Mouse (Mus musculus) heart, adult 11 months (tissue): ENCODE data around the gene Pofut2.

ENCODE experiments used
- DNase-seq: peaks from one replicate; pipeline ENCODE4 v3.0.0; 2022

Gene Pofut2

DNA sequence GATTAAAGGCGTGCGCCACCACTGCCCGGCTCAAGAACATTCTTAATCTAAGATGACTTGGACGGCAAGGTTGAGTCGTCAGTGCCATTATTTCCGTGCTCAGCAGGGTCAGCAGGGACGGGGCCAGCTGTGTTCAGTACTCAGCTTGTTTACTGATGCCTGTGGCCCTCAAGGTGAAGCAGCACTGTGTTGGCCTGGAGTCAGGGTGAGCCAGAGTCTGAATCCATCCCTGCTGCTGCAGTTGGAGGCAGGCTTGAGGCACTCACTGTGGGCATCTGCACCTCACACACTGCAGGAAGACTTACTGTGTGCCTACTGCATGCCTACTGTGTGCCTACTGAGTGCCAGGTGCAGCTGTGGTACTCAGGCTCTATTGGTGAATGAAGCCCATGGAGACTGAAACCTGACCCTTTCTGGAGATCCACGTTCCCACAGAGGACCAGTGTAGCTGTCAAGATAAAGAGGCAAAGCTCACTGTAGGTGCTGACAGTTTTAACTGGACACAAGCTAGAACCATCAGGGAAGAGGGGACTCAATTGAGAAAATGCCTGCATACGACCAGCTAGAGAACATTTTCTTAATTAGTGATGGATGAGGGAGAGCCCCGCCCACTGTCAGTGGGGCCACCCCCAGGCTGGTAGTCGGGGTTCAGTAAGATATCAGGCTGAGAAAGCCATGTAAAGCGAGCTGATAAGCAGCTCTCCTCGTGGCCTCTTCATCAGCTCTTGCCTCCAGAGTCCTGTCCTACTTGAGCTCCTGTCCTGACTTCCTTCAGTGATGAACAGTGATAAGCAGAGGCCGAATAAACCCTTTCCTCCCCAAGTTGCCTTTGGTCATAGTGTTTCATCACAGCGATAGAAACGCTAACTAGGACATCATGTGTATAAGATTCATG, 26.9 kb upstream of the Pofut2 start:
- no peak for DNase-seq

DNA sequence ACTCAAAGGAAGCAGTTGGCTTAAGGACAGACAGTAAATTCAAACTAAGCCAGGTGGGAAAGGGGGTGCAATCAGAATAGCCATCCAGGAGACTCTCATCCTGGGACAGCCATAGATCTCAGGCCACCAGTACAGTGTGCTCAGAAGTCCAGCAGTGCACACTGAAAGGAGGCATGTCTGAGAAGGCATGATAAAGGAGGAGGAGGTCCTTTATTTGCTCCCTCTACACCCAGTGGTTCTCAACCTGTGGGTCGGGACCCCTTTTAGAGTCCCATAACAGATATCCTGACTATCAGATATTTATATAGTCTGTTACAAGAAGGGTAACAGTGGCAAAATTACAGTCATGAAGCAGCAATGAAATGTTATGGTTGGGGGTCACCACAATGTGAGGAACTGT, 25.8 kb upstream of the Pofut2 start:
- no peak for DNase-seq

DNA sequence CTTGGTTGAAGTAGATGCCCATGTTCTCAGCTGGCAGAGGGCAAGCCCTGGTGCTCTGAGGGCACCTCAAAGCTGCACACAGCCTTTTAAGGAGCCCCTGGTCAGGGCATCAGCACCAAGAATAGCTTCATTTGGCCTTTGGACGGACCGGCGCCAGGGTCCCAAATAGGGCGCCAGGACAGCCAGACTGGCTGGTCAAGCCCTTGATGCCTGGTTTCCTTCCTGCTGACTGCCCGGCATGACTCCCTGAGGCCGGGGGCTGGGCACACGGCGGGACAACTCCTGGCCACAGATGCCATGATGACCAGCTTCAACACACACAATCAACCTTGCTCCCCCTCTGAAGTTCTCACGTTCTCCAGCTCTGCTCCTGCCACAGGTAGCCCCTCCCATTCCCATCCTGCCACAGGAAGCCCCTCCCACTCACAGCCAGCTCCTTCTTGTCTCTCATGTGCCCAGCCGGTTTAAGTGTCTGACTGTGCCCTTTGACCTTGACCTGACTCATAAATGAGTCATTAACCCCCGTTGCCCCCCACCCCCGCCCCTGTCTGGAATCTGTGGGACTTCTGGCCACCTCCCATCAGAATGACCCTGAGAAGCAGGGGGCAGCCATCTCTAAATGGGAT, 23.9 kb upstream of the Pofut2 start:
- DNase-seq = peak; percentile 90

DNA sequence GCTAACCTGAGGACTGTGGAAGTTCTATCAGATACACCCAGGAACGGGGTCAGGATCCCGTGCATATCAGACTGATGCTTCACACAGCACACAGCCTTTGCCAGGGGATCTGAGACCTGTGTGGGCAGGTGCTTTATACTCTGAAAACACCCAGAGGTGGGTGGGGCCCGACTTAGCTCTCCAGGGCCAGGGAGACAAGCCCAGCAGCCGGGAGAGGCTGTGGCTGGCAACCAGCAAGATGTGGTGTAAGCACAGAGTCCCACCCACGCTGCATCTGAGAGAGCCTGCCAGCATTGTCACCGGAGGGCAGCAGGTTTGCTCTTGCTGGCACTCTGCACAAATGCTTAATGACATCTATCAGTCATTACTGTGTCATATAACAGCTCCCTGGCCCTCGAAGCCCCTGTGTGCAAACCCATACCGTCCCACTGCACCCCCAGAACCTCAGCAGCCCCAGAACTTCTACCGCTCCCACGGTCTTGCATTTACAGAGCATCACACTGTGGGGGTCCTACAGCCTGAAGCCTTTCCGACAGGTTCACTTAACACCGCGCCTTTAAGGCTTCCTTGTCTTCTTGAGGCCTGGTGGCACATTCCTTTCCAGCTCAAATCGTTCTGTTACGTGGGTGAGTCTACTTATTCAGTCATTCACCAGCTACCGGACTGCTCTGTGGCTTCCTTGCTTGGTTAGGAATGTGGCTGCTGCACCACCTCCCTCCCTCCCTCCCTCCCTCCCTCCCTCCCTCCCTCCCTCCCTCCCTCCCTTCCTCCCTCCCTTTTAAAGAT, 21.0 kb upstream of the Pofut2 start:
- no peak for DNase-seq

DNA sequence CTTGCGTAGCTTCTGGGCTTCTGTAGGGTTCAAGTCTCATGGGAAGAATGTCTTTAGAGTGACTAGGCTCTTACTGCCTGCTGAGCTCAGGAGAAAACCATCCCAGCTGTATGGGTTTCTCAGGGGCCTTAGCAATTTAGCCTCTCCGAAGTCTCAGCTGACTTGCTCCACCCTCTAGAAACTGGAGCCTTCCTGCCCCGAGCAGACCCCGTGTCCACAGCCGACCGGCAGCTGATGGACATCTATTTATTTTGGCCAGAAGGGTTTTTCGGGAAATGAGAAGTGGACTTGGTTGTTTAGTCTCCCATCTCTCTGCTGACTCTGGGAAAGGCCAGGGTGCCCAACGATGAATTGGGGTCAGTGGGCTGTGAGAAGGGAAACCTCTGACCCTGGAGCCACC, 18.3 kb upstream of the Pofut2 start:
- peak; percentile 92 for DNase-seq

DNA sequence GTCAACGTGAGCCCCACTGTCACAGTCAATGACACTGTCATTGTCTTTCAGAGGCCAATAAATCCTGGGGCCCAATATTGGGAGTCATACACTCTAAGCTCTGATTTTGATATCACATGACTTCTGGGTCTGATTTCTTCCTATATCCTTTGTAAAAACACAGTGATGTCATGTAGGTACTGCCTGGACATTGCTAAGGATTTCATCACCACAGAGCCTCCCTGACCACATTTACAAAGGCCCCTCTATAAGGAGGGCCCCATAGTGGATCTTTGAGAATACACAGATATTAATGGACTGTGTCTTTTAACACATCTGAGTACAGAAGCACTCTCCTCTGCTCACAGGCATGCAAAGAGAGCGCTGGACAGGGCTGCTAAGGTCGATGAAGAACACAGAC, 16.6 kb upstream of the Pofut2 start:
- no peak for DNase-seq

DNA sequence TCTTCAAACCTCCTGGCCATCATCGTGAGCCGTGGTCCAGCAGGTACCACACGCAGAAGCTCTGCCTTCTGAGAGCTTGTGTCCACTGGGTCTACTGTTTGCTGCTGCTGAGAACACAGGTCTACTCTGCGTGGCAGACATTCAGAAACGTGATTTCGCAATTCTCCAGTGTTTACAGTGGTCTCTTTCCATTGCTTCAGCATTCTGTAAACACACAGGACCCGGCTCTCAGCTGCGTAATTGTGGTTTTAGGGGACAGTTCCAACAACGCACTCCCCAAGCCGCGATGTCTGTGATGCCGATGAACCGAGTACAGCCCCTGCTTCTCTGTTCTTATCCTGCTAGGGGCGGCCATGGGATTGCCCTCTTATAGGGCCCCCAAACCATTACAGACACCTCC, 16.1 kb upstream of the Pofut2 start:
- DNase-seq = peak; percentile 89

DNA sequence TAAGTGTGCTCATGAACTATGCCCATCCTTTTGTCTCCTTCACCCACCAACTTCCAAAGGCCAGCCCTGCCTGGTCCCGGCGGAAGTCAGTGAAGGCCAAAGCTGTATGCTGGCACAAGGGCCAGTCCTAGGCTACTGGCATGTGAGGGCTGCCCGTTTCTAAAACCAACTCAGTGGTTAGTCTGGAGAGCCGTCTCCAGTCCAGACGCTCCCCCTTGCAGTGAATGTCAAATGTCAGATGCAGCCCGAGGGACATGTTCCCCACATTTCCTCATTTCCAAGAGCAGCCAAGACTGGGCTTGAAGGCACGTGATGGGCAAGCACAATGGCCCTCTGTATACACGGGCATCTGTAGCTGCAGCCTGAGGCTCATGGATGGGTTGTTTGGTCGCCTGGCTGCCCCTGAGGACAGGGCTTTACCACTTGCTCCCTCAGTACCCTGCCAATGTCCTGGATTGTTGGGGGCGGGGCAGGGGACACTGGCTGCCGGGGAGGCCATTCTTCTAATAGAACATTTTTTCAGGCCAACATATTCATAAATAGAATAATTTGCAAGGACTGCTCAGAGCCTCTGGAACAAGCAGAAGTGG, 15.4 kb upstream of the Pofut2 start:
- DNase-seq = peak; percentile 94

DNA sequence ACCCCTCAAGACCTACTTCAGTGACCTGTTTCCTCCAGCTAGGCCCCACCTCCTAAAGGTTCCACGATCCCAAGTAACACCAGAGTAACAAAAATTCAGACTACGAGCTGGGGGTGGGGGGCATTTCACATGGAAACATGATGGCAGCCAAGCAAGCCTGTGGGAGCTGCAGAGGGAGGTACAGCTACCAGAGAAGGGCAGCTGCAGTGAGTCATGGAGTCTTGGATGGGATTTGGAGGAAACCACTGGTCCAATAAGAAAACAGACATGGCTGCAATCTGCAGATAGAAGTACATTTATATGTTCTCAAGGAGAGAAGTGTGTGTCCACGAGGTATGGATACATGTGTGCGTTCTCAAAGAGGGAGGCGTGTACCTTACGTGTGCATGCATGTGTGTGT, 14.2 kb upstream of the Pofut2 start:
- DNase-seq = no peak

DNA sequence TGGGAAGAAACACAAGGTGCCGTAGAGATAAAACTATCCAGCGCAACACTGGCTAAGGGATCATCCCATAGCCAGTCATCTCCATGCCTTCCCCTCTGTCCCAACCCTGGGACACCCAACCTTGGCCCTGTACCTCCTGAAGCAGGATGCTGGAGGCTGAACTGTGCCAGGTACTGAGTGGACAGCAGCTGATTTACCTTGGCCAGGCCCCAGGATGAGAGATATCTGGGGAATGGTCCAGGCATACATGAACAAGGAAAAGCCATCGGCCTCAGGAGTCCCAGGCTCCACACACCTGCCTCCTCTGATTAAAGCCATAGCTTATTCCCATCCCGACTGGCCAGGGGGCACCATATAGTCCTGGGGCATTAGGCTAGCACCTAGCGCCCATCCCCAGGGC, 12.0 kb upstream of the Pofut2 start:
- DNase-seq = no peak

DNA sequence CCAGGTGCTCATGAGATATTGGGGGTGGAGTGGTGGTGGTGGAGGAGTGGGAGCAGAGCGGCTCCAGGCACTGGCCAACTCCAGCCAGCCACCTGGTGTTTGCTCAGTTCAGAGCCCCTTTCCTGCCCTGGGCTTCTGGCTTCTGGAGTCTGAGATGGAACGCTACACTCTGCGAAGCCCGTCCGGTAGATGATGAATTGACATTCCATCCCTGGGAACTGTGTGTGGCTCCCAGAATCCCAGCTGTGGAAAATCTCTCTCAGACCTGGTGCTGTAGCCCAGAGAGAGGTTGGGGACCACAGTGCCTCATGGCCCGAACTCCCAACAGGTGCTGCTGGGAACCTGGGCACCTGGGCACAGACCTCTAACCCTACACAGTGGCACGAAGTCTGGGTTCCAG, 11.3 kb upstream of the Pofut2 start:
- DNase-seq = peak; percentile 80

DNA sequence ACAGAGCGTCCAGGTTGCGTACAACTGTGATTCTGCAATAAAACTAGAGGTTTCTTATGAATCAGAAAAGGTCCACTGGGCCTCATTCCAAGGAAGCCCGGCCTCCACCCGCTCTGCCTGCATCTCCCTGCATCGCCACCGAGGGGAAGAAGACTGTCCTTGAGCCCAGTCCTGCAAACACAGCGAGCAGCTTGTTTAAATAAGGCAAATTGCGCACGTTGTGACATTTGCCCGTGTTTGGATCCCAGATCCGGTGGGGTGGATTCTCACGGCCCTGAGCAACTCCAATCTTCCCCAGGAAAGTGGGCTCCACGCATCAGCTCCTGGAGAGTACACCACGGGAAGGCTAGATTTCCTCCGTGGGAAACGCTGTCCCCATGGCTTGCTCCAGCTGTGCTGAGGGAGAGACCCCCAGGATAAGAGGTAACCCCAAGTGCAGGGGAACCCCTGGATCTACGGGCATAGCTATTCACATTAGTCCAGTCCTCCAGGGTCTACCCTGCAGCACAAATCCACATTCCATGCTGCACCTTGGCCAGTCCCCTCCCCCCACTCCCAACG, 7.7 kb upstream of the Pofut2 start:
- peak; percentile 91 for DNase-seq

DNA sequence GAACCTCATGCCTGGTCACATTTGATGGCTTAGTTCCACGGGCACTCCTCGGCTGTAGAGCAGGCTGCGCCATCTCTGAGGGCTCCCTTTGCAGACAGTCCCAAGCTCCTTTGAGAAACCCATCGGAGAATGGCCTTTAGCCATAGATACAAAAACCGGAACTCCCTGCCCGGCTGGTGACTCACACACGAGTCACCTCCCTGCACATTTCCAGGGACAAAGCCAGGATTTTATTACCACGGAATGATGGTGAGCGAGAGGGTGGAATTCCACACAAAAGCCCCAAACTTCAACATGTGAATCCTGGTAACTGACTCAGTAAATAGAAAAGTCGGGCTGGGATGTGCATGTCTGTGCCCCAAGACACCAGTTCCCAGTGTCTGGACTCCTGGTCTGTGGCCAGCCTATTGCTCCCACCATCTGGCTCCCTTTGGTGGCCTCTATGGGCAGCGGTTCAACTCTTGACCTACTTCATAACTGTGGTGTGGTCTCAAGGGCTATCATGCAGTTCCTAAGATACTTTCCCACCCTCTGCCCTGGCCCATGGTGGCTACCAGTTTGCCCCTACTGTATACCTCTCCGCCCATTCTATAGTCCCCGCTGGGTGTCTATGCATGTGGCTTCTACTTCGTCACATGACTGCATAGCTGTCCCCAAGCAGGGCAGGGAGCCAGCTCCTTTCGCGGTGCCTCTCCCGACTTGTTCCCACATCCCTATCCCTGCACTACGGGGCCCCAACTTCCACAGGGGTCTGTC, 7.1 kb upstream of the Pofut2 start:
- DNase-seq = peak; percentile 97

DNA sequence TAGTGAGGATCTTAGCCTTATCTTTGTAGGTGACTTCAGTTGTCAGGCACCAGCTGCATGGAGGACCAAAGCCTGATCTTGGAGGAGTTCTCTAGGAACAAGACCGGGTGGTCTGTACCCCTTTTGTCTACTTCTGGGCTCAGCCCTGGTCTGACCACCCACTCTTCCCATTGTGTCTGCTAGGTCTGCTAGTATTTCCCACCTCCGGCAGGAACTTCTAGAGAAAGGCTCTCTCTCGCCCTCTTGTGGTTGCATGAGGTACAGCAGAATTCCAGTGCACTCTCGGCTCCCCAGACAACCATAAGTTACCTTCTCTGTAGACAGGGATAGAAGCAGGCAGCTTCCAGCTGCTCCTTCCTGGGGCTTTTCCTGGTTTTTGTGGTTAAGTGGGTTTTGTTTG, 6.2 kb upstream of the Pofut2 start:
- peak; percentile 94 for DNase-seq

DNA sequence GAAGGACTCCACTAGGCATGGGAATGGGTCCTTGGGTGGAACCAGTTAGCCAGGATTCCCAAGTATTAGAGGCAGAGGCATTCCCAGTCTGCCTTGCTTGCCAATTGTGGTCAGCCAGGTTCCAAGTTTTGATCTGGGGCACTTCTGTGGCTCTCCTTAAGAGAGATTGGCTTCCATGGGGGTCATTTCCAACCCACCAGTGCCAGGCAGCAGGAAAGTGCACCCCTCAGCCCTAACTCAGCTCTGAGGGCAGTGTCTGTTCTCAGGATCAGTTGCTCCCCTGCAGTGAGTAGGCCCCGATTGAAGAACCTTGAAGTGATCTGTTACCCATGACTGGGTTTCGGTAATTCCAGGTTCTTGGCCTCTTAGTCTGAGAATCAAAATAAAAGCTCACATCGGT, 3.8 kb upstream of the Pofut2 start:
- peak; percentile 85 for DNase-seq

DNA sequence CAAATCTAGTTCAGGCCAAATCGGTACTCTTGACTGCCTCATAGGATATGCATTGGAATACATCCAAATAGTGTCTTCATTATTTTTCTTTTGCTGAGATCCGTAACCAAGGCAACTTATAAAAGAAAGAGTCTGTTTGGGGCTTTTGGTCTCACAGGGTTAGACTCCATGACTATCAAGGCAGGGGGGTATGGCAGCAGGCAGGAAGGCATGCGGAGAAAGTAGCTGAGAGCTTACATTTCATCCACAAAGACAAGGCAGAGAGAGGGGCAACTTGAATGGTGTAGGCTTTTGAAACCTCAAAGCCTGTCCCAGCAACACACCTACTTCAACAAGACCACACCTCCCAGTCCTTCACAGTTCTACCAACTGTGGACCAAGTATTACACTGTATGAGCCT, 3.3 kb upstream of the Pofut2 start:
- DNase-seq = no peak

DNA sequence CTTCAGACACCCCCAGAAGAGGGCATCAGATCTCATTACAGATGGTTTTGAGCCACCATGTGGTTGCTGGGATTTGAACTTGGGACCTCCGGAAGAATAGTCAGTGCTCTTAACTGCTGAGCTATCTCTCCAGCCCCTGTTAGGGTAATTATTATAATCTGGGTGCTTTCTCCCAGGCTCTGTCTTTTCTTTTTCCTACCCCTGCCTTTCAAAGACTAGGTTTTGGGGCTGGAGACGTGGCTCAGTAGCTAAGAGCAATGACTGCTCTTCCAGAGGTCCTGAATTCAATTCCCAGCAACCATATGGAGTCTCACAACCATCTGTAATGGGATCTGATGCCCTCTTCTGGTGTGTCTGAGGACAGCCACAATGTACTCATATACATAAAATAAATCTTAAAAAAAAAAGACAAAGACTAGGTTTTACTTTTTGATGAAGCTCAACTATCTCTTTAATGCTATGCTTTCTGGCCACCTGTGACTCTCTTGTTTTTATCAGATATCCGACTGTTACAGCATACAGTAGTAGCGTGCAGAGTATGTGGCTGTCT, 902 bp upstream of the Pofut2 start:
- DNase-seq = no peak

DNA sequence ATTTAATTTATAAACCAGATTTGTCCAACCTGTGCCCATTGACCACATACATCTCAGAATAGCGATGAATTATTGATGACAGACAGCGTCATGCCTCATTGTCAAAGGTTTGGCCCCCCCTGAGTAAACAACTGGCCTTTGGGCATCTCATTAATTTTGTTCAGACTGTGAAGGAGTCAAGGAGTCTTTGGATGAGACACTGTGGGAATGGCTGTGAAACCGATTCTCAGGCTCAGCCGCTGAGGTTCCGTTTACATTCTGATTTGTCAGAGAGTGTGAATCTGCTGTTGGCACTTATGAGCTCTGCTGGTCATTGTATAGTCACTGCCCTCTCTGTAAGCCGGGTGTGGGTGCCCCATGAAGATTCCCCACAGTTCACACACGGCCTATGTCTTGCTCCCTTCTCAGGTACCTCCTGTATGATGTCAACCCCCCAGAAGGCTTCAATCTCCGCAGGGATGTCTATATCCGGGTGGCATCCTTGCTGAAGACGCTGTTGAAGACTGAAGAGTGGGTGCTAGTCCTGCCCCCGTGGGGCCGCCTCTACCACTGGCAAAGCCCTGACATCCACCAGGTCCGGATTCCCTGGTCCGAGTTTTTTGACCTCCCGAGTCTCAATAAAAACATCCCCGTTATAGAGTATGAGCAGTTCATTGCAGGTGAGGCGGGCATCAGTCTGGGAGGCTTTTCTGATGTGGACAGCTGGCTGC, 1.3 kb downstream of the Pofut2 start:
- DNase-seq = peak; percentile 91

DNA sequence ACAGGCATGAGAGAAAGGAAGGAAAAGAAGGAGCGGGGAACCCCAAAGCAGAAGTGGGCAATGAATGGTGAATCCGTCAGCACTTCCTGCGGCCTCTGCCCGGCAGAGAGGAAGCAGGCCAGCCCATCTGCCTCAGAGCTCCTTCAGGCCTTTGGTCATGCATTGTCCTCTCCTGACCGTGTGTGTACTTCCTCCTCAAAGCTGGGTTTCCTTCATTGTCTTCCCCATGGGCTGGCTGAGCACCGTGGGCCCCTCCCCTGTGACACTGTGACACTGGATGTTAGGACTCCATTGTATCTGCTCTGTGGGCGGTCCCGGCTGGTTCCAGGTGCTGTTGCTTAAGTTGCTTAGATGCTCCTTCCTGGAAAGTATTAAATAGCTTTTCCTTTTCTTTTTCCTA, 7.3 kb downstream of the Pofut2 start:
- DNase-seq = peak; percentile 98

DNA sequence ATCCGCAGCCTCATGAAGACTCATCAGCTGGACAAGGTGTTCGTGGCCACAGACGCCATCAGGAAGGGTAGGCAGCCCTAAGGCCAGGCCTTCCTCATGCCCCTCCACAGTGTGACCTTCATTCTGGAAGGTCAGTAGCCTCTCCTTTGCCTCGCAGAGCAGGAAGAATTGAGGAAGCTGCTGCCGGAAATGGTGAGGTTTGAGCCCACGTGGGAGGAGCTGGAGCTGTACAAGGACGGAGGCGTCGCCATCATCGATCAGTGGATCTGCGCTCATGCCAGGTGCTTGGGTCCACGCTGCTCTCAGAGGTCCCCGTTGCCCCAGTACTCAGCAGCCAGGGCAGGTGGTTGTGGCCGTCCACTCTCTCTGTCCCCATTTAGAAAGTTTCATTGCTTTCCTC, 8.0 kb downstream of the Pofut2 start:
- no peak for DNase-seq

DNA sequence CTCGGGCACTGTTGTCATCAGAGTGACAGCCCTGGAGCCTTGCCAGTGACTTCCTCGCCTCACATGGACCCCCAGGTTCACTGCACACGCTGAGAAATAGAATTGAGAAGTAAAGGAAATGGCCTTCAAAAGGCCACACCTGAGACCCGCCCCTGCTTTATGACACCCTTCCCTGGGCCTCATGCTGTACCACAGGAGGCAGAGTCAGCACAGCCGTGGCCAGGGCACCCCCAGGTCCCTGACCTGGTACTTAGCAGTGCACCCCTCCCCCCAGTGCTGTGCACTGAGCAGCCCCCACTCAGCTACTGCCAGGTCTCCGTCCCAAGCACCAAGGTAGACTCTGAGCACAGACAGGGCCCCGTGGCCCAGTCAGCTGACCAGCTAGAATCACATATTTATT, 10.1 kb downstream of the Pofut2 start:
- DNase-seq = no peak
